ENCODE assay signal across 28 mouse cellular contexts in the genomic region with DNA sequence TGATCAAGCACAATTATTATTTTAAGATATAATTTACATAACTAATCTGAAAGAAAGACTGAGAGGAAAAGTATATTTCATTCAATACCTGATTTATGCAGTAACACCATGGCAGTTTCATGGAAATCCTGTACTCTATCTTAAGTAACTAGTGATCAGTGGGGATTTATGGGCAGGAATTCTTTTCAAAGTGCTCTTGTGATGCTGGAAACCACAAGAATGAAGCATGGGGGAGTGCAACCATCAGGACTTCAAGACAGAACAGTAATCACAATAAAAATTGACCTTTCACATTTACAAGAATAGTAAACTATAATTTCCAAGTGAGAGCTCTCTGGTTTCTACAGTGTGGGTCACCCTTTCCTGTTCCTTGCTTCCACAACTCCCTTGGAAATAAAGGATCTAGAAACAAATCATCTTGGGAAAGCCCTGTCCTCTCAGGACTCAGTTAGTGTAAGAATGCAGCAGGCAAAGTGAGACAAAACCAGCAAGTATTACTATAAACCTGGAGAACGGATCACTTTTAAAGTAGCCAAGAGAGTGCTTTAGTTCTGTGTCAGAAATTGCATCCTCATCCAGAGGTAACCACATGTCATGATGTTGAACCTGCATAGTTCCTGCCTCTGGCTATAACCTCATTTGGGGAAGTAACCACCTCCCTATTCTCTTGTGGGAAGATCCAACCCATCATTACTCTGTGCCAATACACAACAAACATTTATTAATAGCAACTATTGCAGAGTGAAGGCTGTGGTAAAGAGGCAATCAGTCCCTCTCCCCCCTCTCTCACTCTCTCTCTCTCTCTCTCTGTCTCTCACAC.
A peak's percentile ranks its signal among the peaks of the same experiment; 100 is the strongest.
DNase-seq lines count a peak whose midpoint lies in the region; ATAC-seq and TF ChIP-seq lines count a peak whose summit lies in the region.
"Had no signal": no experiment of that assay in that cellular context is flagged by ENCODE, and none has a peak within 500 bp of the region (broad histone marks: within the 10 kb centered on the region; RNA-seq: fewer than 3 reads in every experiment).

No protein-coding gene starts in this region.

- no peaks in the 10 kb centered on the region for H3K4me1 ChIP-seq in kidney, embryonic 16.5 days (ENCODE audit: insufficient read depth, low read length)
- no peaks in the 10 kb centered on the region for H3K4me1 ChIP-seq in intestine, postnatal 0 days (replicated peaks; ENCODE audit: control insufficient read depth, insufficient read depth, low read length)
- no peaks in the 10 kb centered on the region for H3K4me1 ChIP-seq in forebrain, embryonic 12.5 days
- H3K4me1 ChIP-seq: hindbrain, embryonic 13.5 days; limb, embryonic 12.5 days; liver, embryonic 15.5 days had no signal

- DNase-seq in kidney, postnatal 36 days, result no peak
- DNase-seq in MEL-GATA-1-ER (ENCODE audit: extremely low read depth, low read depth), result peak; percentile 3
- no peak for DNase-seq in neural tube, embryonic 10.5 days (ENCODE audit: extremely low spot score, low spot score)
- DNase-seq: adrenal gland, postnatal 25 days; cerebellum, adult 11-12 months; cerebellum, adult 9-11 months; embryo, embryonic 11 days; heart, postnatal 36 days; kidney, postnatal 10 days; lung, embryonic 14.5 days; lung, postnatal 14 days; thymus, postnatal 4 days had no signal

- no peak overlapping the region for H3K4me2 ChIP-seq in kidney, embryonic 16.5 days (replicated peaks; ENCODE audit: low read depth, low read length)
- H3K4me2 ChIP-seq in intestine, postnatal 0 days (replicated peaks; ENCODE audit: low read depth), result no peak overlapping the region
- H3K4me2 ChIP-seq in forebrain, embryonic 12.5 days, result no peak overlapping the region
- H3K4me2 ChIP-seq: embryonic facial prominence, embryonic 13.5 days; hindbrain, embryonic 13.5 days; limb, embryonic 12.5 days; liver, embryonic 15.5 days; lung, embryonic 14.5 days; midbrain, embryonic 11.5 days had no signal

- TF ChIP-seq CTCF in intestine, postnatal 0 days (IDR thresholded peaks at IDR 0.05; ENCODE audit: low read depth), result no peak

- 0 out of 2 replicates have a peak overlapping the region, but pooled peaks have one; percentile 53 for H3K27ac ChIP-seq in kidney, embryonic 16.5 days (ENCODE audit: low read length)
- H3K27ac ChIP-seq in intestine, postnatal 0 days (ENCODE audit: low read depth, low read length), result no peak overlapping the region
- H3K27ac ChIP-seq in forebrain, embryonic 12.5 days, result no peak overlapping the region
- H3K27ac ChIP-seq: embryonic facial prominence, embryonic 13.5 days; hindbrain, embryonic 13.5 days; layer of hippocampus, adult 2 months; left cerebral cortex, adult 2 months; limb, embryonic 12.5 days; liver, embryonic 15.5 days had no signal

- no peaks in the 10 kb centered on the region for H3K9me3 ChIP-seq in kidney, embryonic 16.5 days (ENCODE audit: low read length)
- H3K9me3 ChIP-seq in intestine, postnatal 0 days (ENCODE audit: control insufficient read depth), result no peaks in the 10 kb centered on the region
- no peaks in the 10 kb centered on the region; the same call in 1 of the 2 replicates for H3K9me3 ChIP-seq in forebrain, embryonic 12.5 days
- H3K9me3 ChIP-seq: embryonic facial prominence, embryonic 13.5 days; hindbrain, embryonic 13.5 days; limb, embryonic 12.5 days; liver, embryonic 15.5 days had no signal

- H3K36me3 ChIP-seq in kidney, embryonic 16.5 days (ENCODE audit: insufficient read depth, low read length), result no peaks in the 10 kb centered on the region
- H3K36me3 ChIP-seq in intestine, postnatal 0 days (ENCODE audit: control insufficient read depth, insufficient read depth), result no peaks in the 10 kb centered on the region
- no peaks in the 10 kb centered on the region for H3K36me3 ChIP-seq in forebrain, embryonic 12.5 days (replicated peaks)
- H3K36me3 ChIP-seq: hindbrain, embryonic 13.5 days; liver, embryonic 15.5 days had no signal

- no peak overlapping the region for H3K4me3 ChIP-seq in kidney, embryonic 16.5 days (ENCODE audit: low read length)
- H3K4me3 ChIP-seq in intestine, postnatal 0 days (ENCODE audit: low read depth, low read length), result no peak overlapping the region
- H3K4me3 ChIP-seq in forebrain, embryonic 12.5 days (replicated peaks), result no peak overlapping the region
- H3K4me3 ChIP-seq: embryonic facial prominence, embryonic 13.5 days; erythroblast, embryonic 14.5 days; hindbrain, embryonic 13.5 days; layer of hippocampus, adult 2 months; left cerebral cortex, adult 2 months; limb, embryonic 12.5 days; liver, embryonic 15.5 days had no signal

- no peak overlapping the region for H3K9ac ChIP-seq in kidney, embryonic 16.5 days (replicated peaks; ENCODE audit: low read length)
- no peak overlapping the region for H3K9ac ChIP-seq in intestine, postnatal 0 days (ENCODE audit: low read depth, low read length)
- H3K9ac ChIP-seq in forebrain, embryonic 12.5 days, result no peak overlapping the region
- H3K9ac ChIP-seq: embryonic facial prominence, embryonic 13.5 days; hindbrain, embryonic 13.5 days; limb, embryonic 12.5 days; liver, embryonic 15.5 days; lung, embryonic 14.5 days had no signal

- WGBS in kidney, embryonic 16.5 days, result 47% methylated on average over 1 of the region's 1 CpGs
- 64% methylated on average over 1 of the region's 1 CpGs for WGBS in intestine, postnatal 0 days
- 88% methylated on average over 1 of the region's 1 CpGs for whole genome bisulfite sequencing in forebrain, embryonic 12.5 days

- no peaks in the 10 kb centered on the region for H3K27me3 ChIP-seq in kidney, embryonic 16.5 days (ENCODE audit: insufficient read depth, low read length)
- H3K27me3 ChIP-seq in intestine, postnatal 0 days (replicated peaks; ENCODE audit: control insufficient read depth, insufficient read depth, low read length), result no peaks in the 10 kb centered on the region
- H3K27me3 ChIP-seq in forebrain, embryonic 12.5 days, result no peaks in the 10 kb centered on the region
- H3K27me3 ChIP-seq: CH12.LX; embryonic facial prominence, embryonic 13.5 days; hindbrain, embryonic 13.5 days; limb, embryonic 12.5 days; liver, embryonic 15.5 days had no signal

- ATAC-seq in kidney, embryonic 16.5 days (ENCODE audit: low FRiP score, low TSS enrichment), result peak; percentile 82; the same call in 1 of the 2 replicates
- ATAC-seq in hematopoietic stem cell, adult 5-6 weeks (replicated peaks in 1 of 2; ENCODE audit: insufficient read depth in 1 of 2, low FRiP score in 2 of 2, low TSS enrichment in 1 of 2, low read depth in 1 of 2, poor library complexity in 2 of 2, severe bottlenecking in 2 of 2), result peak; percentile 69 to 81
- no peak for ATAC-seq in intestine, postnatal 0 days
- no peak for ATAC-seq in forebrain, embryonic 12.5 days (ENCODE audit: low FRiP score)
- ATAC-seq: forebrain, embryonic 14.5 days; intestine, embryonic 16.5 days; midbrain, embryonic 16.5 days had no signal

Comparison
In these comparisons a context has a peak if more than half of its experiments do, and no peak if none do; other contexts are left out.
1. ATAC-seq: peak in kidney, embryonic 16.5 days (single experiment) and hematopoietic stem cell, adult 5-6 weeks (2 of 2); none in intestine, postnatal 0 days (single experiment) and forebrain, embryonic 12.5 days (single experiment).